Mouse (Mus musculus) intestine, postnatal 0 days (tissue): ENCODE data around the gene Mpp3. TPM values are rescaled to one million over a fixed set of nuclear protein-coding genes. Genes with fewer than 3 reads are reported as not detected.

ENCODE experiments used
- ATAC-seq: fragments of 200-750 bp; cut with Nextera tagmentation; 2 replicates; pipeline ENCODE4 v1.8.0; 2017; ENCODE audit warnings: mild to moderate bottlenecking, moderate TSS enrichment, moderate library complexity
- H3K27ac ChIP-seq: fragments of 300-500 bp; sonication (generic); 2 replicates; pipeline ENCODE4 v1.5.1; 2014; ENCODE audit warnings: mild to moderate bottlenecking, low read depth, low read length, moderate library complexity
- H3K27me3 ChIP-seq: fragments of 300-500 bp; sonication (generic); replicated peaks from 2 replicates; pipeline ENCODE4 v1.6.1; 2014; ENCODE audit warnings: low read length, mixed read lengths; ENCODE audit not compliant: control insufficient read depth, insufficient read depth
- H3K36me3 ChIP-seq: fragments of 300-500 bp; sonication (generic); 2 replicates; pipeline ENCODE4 v1.6.1; 2014; ENCODE audit warnings: mild to moderate bottlenecking, moderate library complexity; ENCODE audit not compliant: control insufficient read depth, insufficient read depth
- H3K4me1 ChIP-seq: fragments of 300-500 bp; sonication (generic); replicated peaks from 2 replicates; pipeline ENCODE4 v1.6.1; 2014; ENCODE audit warnings: antibody characterized with exemption, low read length, mixed read lengths; ENCODE audit not compliant: control insufficient read depth, insufficient read depth
- H3K4me2 ChIP-seq: fragments of 300-500 bp; sonication (generic); replicated peaks from 2 replicates; pipeline ENCODE4 v1.6.1; 2014; ENCODE audit warnings: low read depth, mild to moderate bottlenecking, moderate library complexity
- H3K4me3 ChIP-seq: fragments of 300-500 bp; sonication (generic); 2 replicates; pipeline ENCODE4 v1.5.1; 2014; ENCODE audit warnings: low read depth, low read length
- H3K9ac ChIP-seq: fragments of 300-500 bp; sonication (generic); 2 replicates; pipeline ENCODE4 v1.6.1; 2014; ENCODE audit warnings: mild to moderate bottlenecking, low read depth, low read length
- H3K9me3 ChIP-seq: fragments of 300-500 bp; sonication (generic); 2 replicates; pipeline ENCODE4 v1.6.1; 2016; ENCODE audit warnings: mixed run types; ENCODE audit not compliant: control insufficient read depth
- CTCF ChIP-seq: sonication (generic); IDR thresholded peaks from 2 replicates; pipeline ENCODE4 v1.5.1; 2016; ENCODE audit warnings: low read depth, mild to moderate bottlenecking, control low read depth, antibody characterized with exemption, moderate library complexity
- WGBS: fragments of 180-500 bp; shearing (Covaris S2); extraction: QIAGEN DNeasy Blood & Tissue Kit; methylation state at CpG from one replicate; pipeline ENCODE4 v1.1.7; 2014; 5-methylcytosine and 5-hydroxymethylcytosine counted together
- polyA plus RNA-seq: library from polyadenylated mRNA; unstranded; fragments of >200 nt; fragmentation: Nextera tagmentation; extraction: Ambion mirVana; gene quantifications from 2 replicates; pipeline ENCODE4 v1.2.1, GENCODE M21; 2015

Mpp3 gene
- polyA plus RNA-seq, 1 experiment from 2014 or later: 8.6 TPM

DNA sequence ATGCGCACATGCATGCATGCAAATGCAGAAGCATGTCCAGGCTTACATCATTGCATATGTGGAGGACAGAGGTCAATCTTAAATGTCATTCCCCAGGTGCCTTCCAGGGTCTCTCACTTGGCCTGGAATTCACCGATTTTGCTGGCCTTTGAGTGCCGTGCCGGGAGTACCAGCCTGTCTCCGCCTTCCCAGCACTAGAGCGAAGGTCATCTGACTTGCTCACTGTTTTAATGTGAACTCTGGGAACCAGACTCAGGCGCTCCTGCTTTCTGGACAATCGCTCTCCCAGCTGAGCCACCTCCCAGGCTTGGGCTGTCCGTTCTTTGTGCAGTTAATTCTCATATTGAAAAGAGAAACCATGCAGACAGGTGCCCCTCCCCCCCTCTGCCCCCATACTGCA, 22.0 kb downstream of the Mpp3 start:
- Histone ChIP-seq H3K27ac (no peak overlapping the region), H3K9me3 (no peaks in the 10 kb centered on the region)
- ATAC-seq: 0 out of 2 replicates have a peak, but pooled peaks have one; percentile 20

DNA sequence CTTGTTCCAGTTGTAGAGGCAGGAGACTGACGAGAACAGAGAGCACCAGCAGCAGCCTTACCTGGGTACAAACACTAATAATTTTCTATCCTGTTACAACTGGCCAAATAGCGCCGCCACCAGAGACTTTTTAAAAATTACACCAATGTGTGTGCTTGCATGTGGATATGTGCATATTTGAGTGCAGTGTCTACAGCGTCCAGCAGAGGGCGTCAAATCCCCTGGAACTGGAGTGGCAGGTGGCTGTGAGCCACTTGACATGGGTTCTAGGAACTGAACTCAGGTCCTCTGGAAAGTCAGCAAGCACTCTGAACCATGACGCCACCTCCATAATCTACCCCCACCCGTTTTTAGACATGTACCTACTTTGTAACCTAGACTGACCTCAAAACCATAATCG, 24.0 kb downstream of the Mpp3 start:
- no peak overlapping the region for H3K9ac ChIP-seq
- no peak overlapping the region for H3K4me3 ChIP-seq
- no peak for ATAC-seq
- peaks cover 5% of the 10 kb centered on the region; the same call in 1 of the 2 replicates for H3K36me3 ChIP-seq
- peak; percentile 59 for TF ChIP-seq CTCF
- no peak overlapping the region; the same call in 1 of the 2 replicates for H3K27ac ChIP-seq
- no peaks in the 10 kb centered on the region for H3K9me3 ChIP-seq
- no peak overlapping the region for H3K4me2 ChIP-seq
- 93% methylated on average over 8 of the region's 8 CpGs for WGBS
- no peaks in the 10 kb centered on the region for H3K27me3 ChIP-seq
- no peaks in the 10 kb centered on the region for H3K4me1 ChIP-seq

More for the DNA sequence above, 22.0 kb downstream of the Mpp3 start:
- Histone ChIP-seq H3K4me3 (no peak overlapping the region), H3K36me3 (no peaks in the 10 kb centered on the region; the same call in 1 of the 2 replicates), H3K4me1 (no peaks in the 10 kb centered on the region), H3K27me3 (no peaks in the 10 kb centered on the region), H3K9ac (no peak overlapping the region), H3K4me2 (no peak overlapping the region)
- WGBS: 44% methylated on average over 9 of the region's 9 CpGs
- TF ChIP-seq CTCF: no peak

DNA sequence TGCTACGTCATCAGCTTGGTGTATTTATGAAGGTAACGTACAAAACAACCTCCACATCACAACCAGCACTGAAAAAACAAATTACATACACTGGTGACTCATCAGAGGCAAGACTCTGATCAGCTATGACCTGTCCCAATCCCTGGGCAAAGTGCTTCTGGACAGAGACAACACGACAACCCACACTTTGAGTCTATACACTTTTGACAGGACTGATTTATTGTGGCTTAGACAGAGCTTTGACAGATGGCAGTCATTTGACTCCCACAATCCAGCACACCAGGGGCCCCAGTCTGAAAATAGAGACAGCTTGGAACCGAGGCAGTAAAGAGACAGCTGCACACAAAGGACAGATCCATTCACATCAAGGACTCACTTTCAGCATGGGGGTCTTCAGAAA, 28.8 kb downstream of the Mpp3 start:
- peaks cover 5% of the 10 kb centered on the region; the same call in 1 of the 2 replicates for H3K36me3 ChIP-seq
- H3K9ac ChIP-seq: no peak overlapping the region
- H3K4me3 ChIP-seq: no peak overlapping the region
- no peak overlapping the region for H3K4me2 ChIP-seq
- TF ChIP-seq CTCF: no peak
- 40% methylated on average over 4 of the region's 4 CpGs for whole genome bisulfite sequencing
- peak overlapping the region; percentile 68 for H3K27ac ChIP-seq
- H3K4me1 ChIP-seq: no peaks in the 10 kb centered on the region
- ATAC-seq: peak; percentile 83
- H3K9me3 ChIP-seq: no peaks in the 10 kb centered on the region
- H3K27me3 ChIP-seq: no peaks in the 10 kb centered on the region

DNA sequence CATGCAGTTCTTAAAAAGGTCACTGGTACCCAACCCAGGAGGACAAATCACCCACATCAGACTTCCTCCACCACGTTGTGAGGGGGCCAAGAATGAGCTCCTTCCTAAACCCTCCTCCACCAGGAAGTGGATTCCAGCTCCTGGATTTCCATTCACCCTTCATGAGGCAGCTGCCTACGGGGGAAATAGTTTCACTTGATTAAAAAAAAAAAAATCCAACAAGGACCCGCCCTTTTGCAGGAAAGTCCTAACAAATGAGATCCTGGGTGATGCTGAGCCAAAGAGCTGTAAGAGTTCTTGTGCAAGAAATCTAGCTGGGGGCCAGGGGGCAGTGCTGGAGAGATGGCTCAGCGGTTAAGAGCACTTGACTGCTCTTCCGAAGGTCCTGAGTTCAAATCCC, 30.0 kb downstream of the Mpp3 start:
- Histone ChIP-seq H3K9ac (no peak overlapping the region), H3K4me1 (no peaks in the 10 kb centered on the region), H3K27me3 (no peaks in the 10 kb centered on the region), H3K4me3 (no peak overlapping the region), H3K36me3 (peaks cover 5% of the 10 kb centered on the region; the same call in 1 of the 2 replicates), H3K9me3 (no peaks in the 10 kb centered on the region), H3K4me2 (no peak overlapping the region), H3K27ac (0 out of 2 replicates have a peak overlapping the region, but pooled peaks have one; percentile 15)
- 38% methylated on average over 5 of the region's 5 CpGs for WGBS
- no peak for ATAC-seq
- no peak for TF ChIP-seq CTCF

DNA sequence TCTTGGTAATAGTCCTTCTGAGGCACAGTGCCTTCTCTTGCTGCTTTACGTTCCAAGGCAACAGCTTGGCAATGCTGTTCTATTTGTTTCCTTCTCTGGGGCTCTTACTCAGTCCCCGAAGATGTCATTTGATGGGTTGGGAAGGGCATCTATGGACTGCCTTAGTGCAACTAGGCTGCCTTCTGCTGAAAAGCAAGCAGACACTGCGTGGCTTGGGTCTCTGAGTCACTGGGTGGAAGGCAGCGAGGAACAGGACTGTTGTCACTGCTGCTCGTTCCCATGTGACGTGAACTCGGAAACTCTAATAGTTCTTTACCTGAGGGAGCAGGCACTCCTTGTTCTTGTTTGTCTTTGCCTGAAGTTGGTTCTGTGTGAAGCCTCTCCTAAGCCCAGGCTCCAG, 32.3 kb downstream of the Mpp3 start:
- Histone ChIP-seq H3K36me3 (peaks cover 5% of the 10 kb centered on the region; the same call in 1 of the 2 replicates), H3K4me1 (no peaks in the 10 kb centered on the region), H3K4me3 (no peak overlapping the region), H3K27me3 (no peaks in the 10 kb centered on the region), H3K9ac (no peak overlapping the region), H3K4me2 (no peak overlapping the region), H3K27ac (peak overlapping the region; percentile 9; the same call in 1 of the 2 replicates), H3K9me3 (no peaks in the 10 kb centered on the region)
- ATAC-seq: no peak
- TF ChIP-seq CTCF: no peak
- WGBS: 78% methylated on average over 7 of the region's 7 CpGs

DNA sequence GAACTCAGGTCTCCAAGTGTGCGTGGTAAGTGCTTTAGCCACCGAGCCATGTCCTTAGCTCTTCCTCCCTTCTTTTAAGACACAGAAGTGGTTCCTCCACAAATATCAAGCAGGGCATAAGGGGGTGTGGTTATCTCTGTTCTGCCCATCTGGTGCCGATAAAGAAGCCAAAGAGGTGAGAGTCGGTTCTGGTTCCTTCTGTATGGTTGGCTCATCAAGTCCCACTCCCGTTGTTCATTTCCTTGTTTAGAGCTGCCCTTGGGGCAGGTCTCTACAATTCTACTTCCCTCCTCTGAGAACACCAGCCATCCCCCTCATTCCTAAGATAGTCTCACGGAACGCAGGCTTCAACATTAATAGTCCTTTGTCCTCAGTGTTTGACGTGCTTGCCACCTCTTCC, 34.2 kb downstream of the Mpp3 start:
- Histone ChIP-seq H3K9ac (no peak overlapping the region), H3K4me2 (no peak overlapping the region), H3K27me3 (no peaks in the 10 kb centered on the region), H3K4me1 (no peaks in the 10 kb centered on the region), H3K4me3 (no peak overlapping the region), H3K9me3 (no peaks in the 10 kb centered on the region), H3K36me3 (no peaks in the 10 kb centered on the region), H3K27ac (no peak overlapping the region)
- no peak for ATAC-seq
- no peak for TF ChIP-seq CTCF
- 59% methylated on average over 8 of the region's 8 CpGs for WGBS

DNA sequence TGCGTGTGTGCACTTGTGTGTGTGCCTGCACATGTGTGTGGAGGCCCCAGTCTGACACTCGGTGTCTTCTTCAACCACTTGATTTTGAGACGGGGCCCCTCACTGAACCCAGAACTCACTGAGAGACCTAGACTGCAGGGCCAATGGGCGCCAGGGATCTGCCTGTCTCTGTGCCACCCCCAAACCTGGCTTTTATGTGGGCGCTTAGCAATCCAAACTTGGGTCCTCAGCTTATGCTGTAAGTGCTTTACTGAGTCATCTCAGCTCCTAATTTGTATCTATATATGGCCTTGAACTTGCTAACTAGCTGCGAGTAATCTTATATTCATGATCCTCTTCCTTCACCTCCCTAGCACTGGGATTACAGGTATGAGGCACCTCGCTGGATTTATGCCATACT, 35.9 kb downstream of the Mpp3 start:
- Histone ChIP-seq H3K9me3 (no peaks in the 10 kb centered on the region), H3K36me3 (no peaks in the 10 kb centered on the region), H3K27me3 (no peaks in the 10 kb centered on the region), H3K27ac (no peak overlapping the region), H3K4me2 (no peak overlapping the region), H3K4me3 (no peak overlapping the region), H3K9ac (no peak overlapping the region), H3K4me1 (no peaks in the 10 kb centered on the region)
- ATAC-seq: no peak
- no peak for TF ChIP-seq CTCF
- WGBS: 86% methylated on average over 7 of the region's 7 CpGs
